Comparison of ENCODE assay signal across 40 mouse cellular contexts in the genomic region with DNA sequence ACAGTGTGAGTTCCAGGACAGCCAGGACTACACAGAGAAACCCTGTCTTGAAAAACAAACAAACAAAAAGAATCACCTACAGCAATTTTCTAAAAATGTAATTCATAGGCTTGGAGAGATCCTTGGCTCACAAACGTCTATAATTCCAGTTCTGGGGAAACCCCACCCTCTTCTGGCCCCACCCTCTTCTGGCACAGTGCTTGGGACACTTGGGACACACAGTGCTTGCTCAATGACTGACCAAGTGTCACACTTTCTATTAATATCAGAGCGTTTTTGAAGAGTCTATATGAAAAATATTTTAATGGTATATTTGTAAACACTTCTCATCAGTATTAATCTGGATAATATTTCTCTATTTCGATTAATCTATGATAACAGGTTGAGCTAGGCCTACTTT. TPM values are rescaled to one million over a fixed set of nuclear protein-coding genes. Genes with fewer than 3 reads are reported as not detected.
"Had no signal": no experiment of that assay in that cellular context is flagged by ENCODE, and none has a peak within 500 bp of the region (broad histone marks: within the 10 kb centered on the region; RNA-seq: fewer than 3 reads in every experiment).

No protein-coding gene starts in this region.

- DNase-seq: gastrocnemius, adult 2 months; gastrocnemius, postnatal 10 days; gastrocnemius, postnatal 25 days; heart, adult 18-20 months; heart, postnatal 10 days; heart, postnatal 4 days; kidney, adult 18-20 months; kidney, adult 8-10 months; kidney, postnatal 10 days; kidney, postnatal 25 days; kidney, postnatal 4 days; liver; liver, embryonic 13.5 days had no signal

- H3K27ac ChIP-seq: gastrocnemius, adult 2 months; heart, embryonic 10.5 days; hindbrain, embryonic 10.5 days; hindbrain, embryonic 12.5 days; hindbrain, embryonic 14.5 days; intestine, embryonic 15.5 days; layer of hippocampus, adult 2 months; left cerebral cortex, adult 2 months; limb, embryonic 10.5 days; limb, embryonic 12.5 days; liver, embryonic 13.5 days had no signal

- H3K9me3 ChIP-seq: heart, embryonic 10.5 days; heart, embryonic 12.5 days; hindbrain, embryonic 10.5 days; hindbrain, embryonic 12.5 days; intestine, embryonic 15.5 days; limb, embryonic 10.5 days; limb, embryonic 12.5 days; liver, embryonic 13.5 days had no signal

- ATAC-seq: hindbrain, embryonic 16.5 days; inflammation-experienced regulatory T-cells, adult 6 months; intestine, embryonic 15.5 days; intestine, postnatal 0 days had no signal

- H3K9ac ChIP-seq: heart, embryonic 12.5 days; hindbrain, embryonic 12.5 days; hindbrain, embryonic 14.5 days; intestine, embryonic 15.5 days; limb, embryonic 12.5 days; liver, embryonic 13.5 days had no signal

- H3K4me1 ChIP-seq: heart, embryonic 10.5 days; heart, embryonic 12.5 days; hindbrain, embryonic 10.5 days; hindbrain, embryonic 12.5 days; intestine, embryonic 15.5 days; limb, embryonic 10.5 days; limb, embryonic 12.5 days; liver, embryonic 13.5 days had no signal

- H3K4me2 ChIP-seq: heart, embryonic 12.5 days; hindbrain, embryonic 12.5 days; hindbrain, embryonic 14.5 days; intestine, embryonic 15.5 days; limb, embryonic 12.5 days; liver, embryonic 11.5 days; liver, embryonic 13.5 days had no signal

- H3K4me3 ChIP-seq: gastrocnemius, adult 2 months; heart, embryonic 10.5 days; heart, embryonic 12.5 days; hindbrain, embryonic 10.5 days; hindbrain, embryonic 12.5 days; intestine, embryonic 15.5 days; layer of hippocampus, adult 2 months; left cerebral cortex, adult 2 months; limb, embryonic 10.5 days; limb, embryonic 12.5 days; liver, embryonic 13.5 days had no signal

- H3K27me3 ChIP-seq: heart, embryonic 12.5 days; hindbrain, embryonic 12.5 days; intestine, embryonic 15.5 days; limb, embryonic 12.5 days; liver, embryonic 13.5 days had no signal

- H3K36me3 ChIP-seq: heart, embryonic 10.5 days; heart, embryonic 12.5 days; hindbrain, embryonic 10.5 days; hindbrain, embryonic 12.5 days; intestine, embryonic 15.5 days; limb, embryonic 10.5 days; limb, embryonic 12.5 days; liver, embryonic 13.5 days had no signal

RNA-seq across cellular contexts. Expression of a gene that starts 12.6 kb away (rescaled TPM):
- total RNA-seq: gastrocnemius, adult 2 months; gastrocnemius, postnatal 10 days; gastrocnemius, postnatal 25 days; gastrocnemius, postnatal 4 days; granulocyte monocyte progenitor cell, adult 5-6 weeks; heart, adult 18-20 months; heart, adult 8-10 months; heart, postnatal 10 days; heart, postnatal 25 days; heart, postnatal 4 days; layer of hippocampus, adult 2 months; layer of hippocampus, postnatal 10 days; layer of hippocampus, postnatal 25 days; left cerebral cortex, adult 2 months; left cerebral cortex, postnatal 14 days; left cerebral cortex, postnatal 36 days had no signal
- polyA plus RNA-seq: heart, embryonic 10.5 days; heart, embryonic 12.5 days; heart, embryonic 14.5 days; heart, embryonic 16.5 days; hindbrain, embryonic 10.5 days; hindbrain, embryonic 12.5 days; hindbrain, embryonic 14.5 days; hindbrain, embryonic 16.5 days; inflammation-experienced regulatory T-cells, adult 6 months; intestine, embryonic 15.5 days; intestine, postnatal 0 days; kidney, embryonic 14.5 days; kidney, embryonic 16.5 days; limb, embryonic 10.5 days; limb, embryonic 12.5 days; limb, embryonic 14.5 days; liver, embryonic 11.5 days; liver, embryonic 13.5 days had no signal
